ENCODE assay signal across 26 mouse cellular contexts in the genomic region with DNA sequence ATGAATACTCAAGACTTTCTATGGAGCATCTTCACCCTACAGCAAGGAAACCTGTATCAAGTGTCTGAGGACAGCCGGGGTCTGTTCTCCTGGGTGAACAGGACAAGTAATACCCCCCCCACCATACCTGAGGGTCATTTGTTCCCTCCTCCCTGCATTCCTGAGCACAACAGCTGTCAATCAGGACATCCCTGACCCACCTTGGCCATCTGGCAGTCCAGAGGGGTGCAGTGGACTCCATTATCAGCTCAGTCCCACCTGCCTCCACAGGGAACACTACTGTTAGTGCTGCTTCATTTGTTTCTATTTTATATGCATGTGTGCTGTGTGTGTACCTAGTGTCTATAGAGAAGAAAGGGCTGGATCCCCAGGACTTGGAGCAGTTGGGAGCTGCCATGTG.
"Had no signal": no experiment of that assay in that cellular context is flagged by ENCODE, and none has a peak within 500 bp of the region (broad histone marks: within the 10 kb centered on the region; RNA-seq: fewer than 3 reads in every experiment).

No protein-coding gene starts in this region.

- H3K36me3 ChIP-seq: heart, embryonic 10.5 days; heart, embryonic 12.5 days; hindbrain, embryonic 12.5 days; intestine, embryonic 15.5 days; limb, embryonic 13.5 days; limb, embryonic 15.5 days; liver, embryonic 12.5 days had no signal

- ATAC-seq: hindbrain, embryonic 16.5 days; inflammation-experienced regulatory T-cells, adult 6 months; intestine, embryonic 15.5 days; intestine, postnatal 0 days; liver, embryonic 12.5 days had no signal

- H3K9me3 ChIP-seq: heart, embryonic 10.5 days; intestine, embryonic 15.5 days; limb, embryonic 15.5 days had no signal

- DNase-seq: gastrocnemius, postnatal 14 days; gastrocnemius, postnatal 36 days; heart, adult 18-20 months; heart, postnatal 10 days; heart, postnatal 36 days; kidney, adult 18-20 months; kidney, adult 8-10 months; kidney, postnatal 10 days; kidney, postnatal 25 days; kidney, postnatal 4 days; layer of hippocampus, postnatal 36 days; left cerebral cortex, postnatal 4 days; lung, adult 18-20 months had no signal

- H3K9ac ChIP-seq: heart, embryonic 12.5 days; hindbrain, embryonic 12.5 days; hindbrain, embryonic 14.5 days; intestine, embryonic 15.5 days; limb, embryonic 13.5 days; limb, embryonic 15.5 days; liver, embryonic 12.5 days; liver, embryonic 14.5 days had no signal

- H3K4me1 ChIP-seq: heart, embryonic 10.5 days; heart, embryonic 12.5 days; hindbrain, embryonic 12.5 days; intestine, embryonic 15.5 days; limb, embryonic 13.5 days; limb, embryonic 15.5 days; liver, embryonic 12.5 days had no signal

- H3K27me3 ChIP-seq: heart, embryonic 12.5 days; hindbrain, embryonic 12.5 days; intestine, embryonic 15.5 days; limb, embryonic 13.5 days; limb, embryonic 15.5 days; liver, embryonic 12.5 days had no signal

- H3K27ac ChIP-seq: heart, embryonic 10.5 days; hindbrain, embryonic 12.5 days; hindbrain, embryonic 14.5 days; intestine, embryonic 15.5 days; layer of hippocampus, adult 2 months; limb, embryonic 13.5 days; limb, embryonic 15.5 days; liver, embryonic 12.5 days; liver, embryonic 14.5 days had no signal

- H3K4me3 ChIP-seq: heart, embryonic 10.5 days; heart, embryonic 12.5 days; hindbrain, embryonic 12.5 days; intestine, embryonic 15.5 days; layer of hippocampus, adult 2 months; limb, embryonic 13.5 days; limb, embryonic 15.5 days; liver, embryonic 12.5 days had no signal

- H3K4me2 ChIP-seq: heart, embryonic 12.5 days; hindbrain, embryonic 12.5 days; hindbrain, embryonic 14.5 days; intestine, embryonic 15.5 days; limb, embryonic 13.5 days; limb, embryonic 15.5 days; liver, embryonic 12.5 days had no signal
